In the genomic region with DNA sequence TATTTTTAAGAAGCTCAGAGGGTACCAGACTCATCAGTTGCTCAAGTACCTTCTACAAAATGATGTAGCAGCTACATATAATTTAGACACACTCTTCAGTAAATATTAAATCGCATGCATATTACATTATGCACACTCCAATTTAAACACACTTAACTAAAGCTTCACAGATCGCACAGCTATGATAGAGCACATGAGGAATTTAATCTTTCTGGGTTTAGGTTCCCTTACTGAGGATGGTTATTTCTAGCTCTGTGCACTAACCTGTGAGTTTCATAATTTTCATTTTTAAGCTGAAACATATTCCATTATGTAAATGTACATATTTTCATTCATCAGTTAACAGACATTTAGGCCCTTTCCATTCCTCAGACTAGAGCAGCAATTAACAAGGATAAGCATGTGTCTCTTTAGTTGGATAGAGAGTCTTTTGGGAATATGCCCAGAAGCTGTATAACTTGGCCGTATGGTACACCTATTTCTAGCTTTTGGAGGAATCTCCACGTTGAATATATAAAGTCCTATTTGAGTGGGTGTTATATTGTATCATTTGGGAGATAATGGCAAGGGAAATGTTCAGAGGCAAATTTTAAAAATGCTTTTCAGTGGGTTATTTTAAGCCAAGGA, we compare ENCODE assay signal across 28 mouse cellular contexts.
A peak's percentile ranks its signal among the peaks of the same experiment; 100 is the strongest.
DNase-seq lines count a peak whose midpoint lies in the region; ATAC-seq and TF ChIP-seq lines count a peak whose summit lies in the region.
"Had no signal": no experiment of that assay in that cellular context is flagged by ENCODE, and none has a peak within 500 bp of the region (broad histone marks: within the 10 kb centered on the region; RNA-seq: fewer than 3 reads in every experiment).

No protein-coding gene starts in this region.

- no peak for TF ChIP-seq CTCF in brain, embryonic 14.5 days (IDR thresholded peaks at IDR 0.05; ENCODE audit: borderline replicate concordance, extremely low read depth, insufficient read depth, insufficient read length)
- no peak for TF ChIP-seq CTCF in forebrain, postnatal 0 days (IDR thresholded peaks at IDR 0.05; ENCODE audit: low read depth)

- 78% methylated on average over 4 of the region's 4 CpGs for WGBS in forebrain, embryonic 14.5 days
- WGBS in forebrain, embryonic 12.5 days: 86% methylated on average over 4 of the region's 4 CpGs
- 51% methylated on average over 4 of the region's 4 CpGs for WGBS in forebrain, postnatal 0 days

- TF ChIP-seq POLR2A in brain, embryonic 14.5 days (IDR thresholded peaks at IDR 0.05; ENCODE audit: borderline replicate concordance, extremely low read depth, insufficient read depth, insufficient read length, poor library complexity, severe bottlenecking): no peak

- ATAC-seq in forebrain, embryonic 14.5 days: peak; percentile 40; the same call in 1 of the 2 replicates
- ATAC-seq in forebrain, embryonic 12.5 days (ENCODE audit: low FRiP score): no peak
- ATAC-seq in forebrain, postnatal 0 days: peak; percentile 60; the same call in 1 of the 2 replicates
- ATAC-seq: hindbrain, postnatal 0 days; inflammation-experienced regulatory T-cells, adult 6 months; intestine, embryonic 16.5 days; Patski had no signal

- H3K36me3 ChIP-seq in forebrain, embryonic 14.5 days (ENCODE audit: control insufficient read depth, insufficient read depth, low read length): no peaks in the 10 kb centered on the region
- no peaks in the 10 kb centered on the region for H3K36me3 ChIP-seq in forebrain, embryonic 12.5 days (replicated peaks)
- H3K36me3 ChIP-seq in forebrain, postnatal 0 days (ENCODE audit: insufficient read depth): no peaks in the 10 kb centered on the region
- H3K36me3 ChIP-seq: G1E; heart, embryonic 12.5 days; heart, embryonic 15.5 days had no signal

- no peak overlapping the region for H3K4me3 ChIP-seq in forebrain, embryonic 14.5 days (ENCODE audit: low read depth, low read length)
- no peak overlapping the region for H3K4me3 ChIP-seq in forebrain, embryonic 12.5 days (replicated peaks)
- H3K4me3 ChIP-seq in forebrain, postnatal 0 days (ENCODE audit: low read depth, low read length): no peak overlapping the region
- H3K4me3 ChIP-seq: gastrocnemius, adult 2 months; heart, embryonic 12.5 days; heart, embryonic 15.5 days had no signal

- no peaks in the 10 kb centered on the region for H3K4me1 ChIP-seq in forebrain, embryonic 14.5 days (ENCODE audit: control insufficient read depth, insufficient read depth, low read length)
- H3K4me1 ChIP-seq in forebrain, embryonic 12.5 days: no peaks in the 10 kb centered on the region
- no peaks in the 10 kb centered on the region for H3K4me1 ChIP-seq in forebrain, postnatal 0 days (ENCODE audit: insufficient read depth)
- H3K4me1 ChIP-seq: heart, embryonic 12.5 days; heart, embryonic 15.5 days had no signal

- no peak overlapping the region for H3K9ac ChIP-seq in forebrain, embryonic 14.5 days (ENCODE audit: low read length)
- no peak overlapping the region for H3K9ac ChIP-seq in forebrain, embryonic 12.5 days
- H3K9ac ChIP-seq in forebrain, postnatal 0 days: no peak overlapping the region
- H3K9ac ChIP-seq: heart, embryonic 12.5 days; heart, embryonic 15.5 days; hindbrain, embryonic 14.5 days had no signal

- no peak overlapping the region for H3K4me2 ChIP-seq in forebrain, embryonic 14.5 days (ENCODE audit: low read length)
- no peak overlapping the region for H3K4me2 ChIP-seq in forebrain, embryonic 12.5 days
- H3K4me2 ChIP-seq in forebrain, postnatal 0 days (ENCODE audit: low read depth): no peak overlapping the region
- H3K4me2 ChIP-seq: heart, embryonic 12.5 days; heart, embryonic 15.5 days; hindbrain, embryonic 14.5 days had no signal

- H3K27ac ChIP-seq in forebrain, embryonic 14.5 days (ENCODE audit: low read depth, low read length): no peak overlapping the region
- H3K27ac ChIP-seq in forebrain, embryonic 12.5 days: no peak overlapping the region
- no peak overlapping the region for H3K27ac ChIP-seq in forebrain, postnatal 0 days (ENCODE audit: low read depth, low read length)
- H3K27ac ChIP-seq: gastrocnemius, adult 2 months; heart, embryonic 15.5 days; hindbrain, embryonic 14.5 days; hindbrain, postnatal 0 days had no signal

- peak; percentile 63 for DNase-seq in forebrain, embryonic 14.5 days (ENCODE audit: low spot score)
- peak; percentile 8 for DNase-seq in layer of hippocampus, adult 9-11 months
- no peak for DNase-seq in layer of hippocampus, adult 9-10 months (ENCODE audit: low spot score)
- peak; percentile 59 for DNase-seq in brain, embryonic 14.5 days (ENCODE audit: low read depth)
- DNase-seq in forebrain, postnatal 0 days: peak; percentile 41
- DNase-seq in gastrocnemius, postnatal 10 days: no peak
- DNase-seq in right cerebral cortex, postnatal 25 days: no peak
- DNase-seq: adrenal gland, postnatal 10 days; adrenal gland, postnatal 36 days; B cell, adult 2 months; cerebellum, adult 18-20 months; cerebellum, adult 9-10 months; gastrocnemius, adult 2 months; gastrocnemius, postnatal 25 days; heart, adult 18-20 months; heart, postnatal 14 days; heart, postnatal 4 days; kidney, adult 18-20 months had no signal

- no peaks in the 10 kb centered on the region for H3K9me3 ChIP-seq in forebrain, embryonic 14.5 days (replicated peaks; ENCODE audit: control insufficient read depth, low read length)
- H3K9me3 ChIP-seq in forebrain, embryonic 12.5 days: no peaks in the 10 kb centered on the region
- no peaks in the 10 kb centered on the region for H3K9me3 ChIP-seq in forebrain, postnatal 0 days (ENCODE audit: low read length)
- H3K9me3 ChIP-seq: G1E; heart, embryonic 12.5 days; heart, embryonic 15.5 days had no signal

- no peaks in the 10 kb centered on the region for H3K27me3 ChIP-seq in forebrain, embryonic 14.5 days (replicated peaks; ENCODE audit: control insufficient read depth, insufficient read depth, low read length)
- no peaks in the 10 kb centered on the region for H3K27me3 ChIP-seq in forebrain, embryonic 12.5 days
- no peaks in the 10 kb centered on the region for H3K27me3 ChIP-seq in forebrain, postnatal 0 days (ENCODE audit: insufficient read depth, low read length)
- H3K27me3 ChIP-seq: CH12.LX; heart, embryonic 12.5 days; heart, embryonic 15.5 days; Patski had no signal

Comparison
In these comparisons a context has a peak if more than half of its experiments do, and no peak if none do; other contexts are left out.
1. DNase-seq: peak in forebrain, embryonic 14.5 days (single experiment), layer of hippocampus, adult 9-11 months (single experiment), brain, embryonic 14.5 days (single experiment) and forebrain, postnatal 0 days (single experiment); none in layer of hippocampus, adult 9-10 months (single experiment), gastrocnemius, postnatal 10 days (single experiment) and right cerebral cortex, postnatal 25 days (single experiment).